Mouse (Mus musculus) embryonic fibroblast, embryonic 13.5 days (primary cell): ENCODE measurements around the gene Sos2.

Experiments
- CTCF ChIP-seq: IDR thresholded peaks from 2 replicates; pipeline ENCODE4 v1.5.1; 2011; ENCODE audit warnings: mild to moderate bottlenecking, control low read depth, low read length, moderate library complexity, borderline replicate concordance; ENCODE audit not compliant: insufficient read depth
- POLR2A ChIP-seq: IDR thresholded peaks from 2 replicates; pipeline ENCODE4 v1.6.1; 2011; ENCODE audit warnings: low read depth, mild to moderate bottlenecking, control low read depth, low read length, moderate library complexity

GRCm38 (mm10) chr12:69593130-69593529, 88.5 kb downstream of the Sos2 start:
- no peak for TF ChIP-seq CTCF
- no peak for TF ChIP-seq POLR2A
